Mouse (Mus musculus) cerebellum, adult (tissue): ENCODE measurements at regions not wholly inside any gene's neighbourhood (a gene's known extent, or its start where the extent isn't known, plus 50 kb on each side); places are given as distances from the start of the nearest gene placed in this dataset.
A peak's percentile ranks its signal among the peaks of the same experiment; 100 is the strongest.
"Not testable (repeated sequence)": the region's sequence is repeated elsewhere in the genome, so short reads cannot be mapped to it uniquely, and the experiment has no call there.

ENCODE experiments used
- ATAC-seq: cut with Nextera tagmentation; 2 replicates; pipeline ENCODE4 v1.9.2; 2017; ENCODE audit warnings: mild to moderate bottlenecking, moderate library complexity, mixed read lengths; ENCODE audit not compliant: insufficient number of reproducible peaks, low FRiP score, low TSS enrichment

DNA sequence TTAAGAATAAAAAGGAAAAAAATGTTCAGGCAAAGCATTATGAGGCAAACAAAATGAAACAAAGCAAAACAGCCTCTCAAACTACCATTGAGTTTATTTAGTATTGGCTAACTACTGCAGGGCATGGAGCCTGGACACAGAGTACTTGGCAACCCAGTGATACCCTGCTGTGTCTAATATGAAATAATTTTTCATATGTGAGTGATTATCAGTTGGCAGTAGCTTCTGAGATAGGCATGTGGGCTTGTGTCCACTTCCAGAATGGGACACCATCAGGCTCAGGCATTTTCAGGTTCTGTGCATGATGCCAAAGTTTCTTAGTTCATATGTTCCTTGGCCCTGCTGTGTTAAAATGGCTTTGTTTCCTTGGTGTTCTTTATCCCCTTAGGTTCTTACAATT, 879.0 kb upstream of the Epha6 start:
- ATAC-seq: peak; percentile 66

DNA sequence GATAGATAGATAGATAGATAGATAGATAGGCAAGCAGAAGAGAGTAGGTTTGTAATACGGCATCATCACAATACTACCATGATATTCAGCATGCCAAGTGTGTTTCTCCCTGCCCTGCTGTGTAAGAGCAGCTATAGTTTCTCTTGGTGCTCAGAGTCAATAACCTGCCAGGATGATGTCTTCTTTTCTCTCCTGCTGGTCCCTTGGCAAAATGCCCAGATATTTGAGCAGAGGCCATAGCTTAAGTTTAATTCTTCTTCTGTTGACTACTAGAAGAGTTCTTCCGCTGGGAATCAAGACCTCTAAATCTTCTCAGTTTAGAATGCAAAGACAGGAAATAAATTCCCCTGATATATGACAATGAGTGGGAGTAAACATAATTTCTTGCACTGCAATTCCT, 836.5 kb upstream of the Epha6 start:
- ATAC-seq: no peak

DNA sequence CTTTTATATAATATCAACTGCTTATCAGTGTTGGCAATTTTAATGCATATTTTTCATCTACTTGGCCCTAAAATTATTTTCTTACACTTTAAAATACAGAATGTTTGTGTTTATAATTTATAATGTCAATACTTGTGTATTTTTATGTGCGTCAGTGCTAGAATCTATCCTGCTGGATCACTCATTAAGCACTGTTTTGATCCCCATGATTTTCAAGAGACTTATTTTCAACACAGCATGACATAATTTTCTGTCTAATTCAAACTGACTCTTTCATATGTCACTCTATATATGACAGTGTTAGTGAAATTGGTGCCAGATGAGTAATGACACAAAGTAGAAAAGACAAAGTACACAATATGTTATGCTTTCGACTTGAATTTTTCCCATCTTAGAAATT, 795.9 kb upstream of the Epha6 start:
- ATAC-seq: no peak

DNA sequence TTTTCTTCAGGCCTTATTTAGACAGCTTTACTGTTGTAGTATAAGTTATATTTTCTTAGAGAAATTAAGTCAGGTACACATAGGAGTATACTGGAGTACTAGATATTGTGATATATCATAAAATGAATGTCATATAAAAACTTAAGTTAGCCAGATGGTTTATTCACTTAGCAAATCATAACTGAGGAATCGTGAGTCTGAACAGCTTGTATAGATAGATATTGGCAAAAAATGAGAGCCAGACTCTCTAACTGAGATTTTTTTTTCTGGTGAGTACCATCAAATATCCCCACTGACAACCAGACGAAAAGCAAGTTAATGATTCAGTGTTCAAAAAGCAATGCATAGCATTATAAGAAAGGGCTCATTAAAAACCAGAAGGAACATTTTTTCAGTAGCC, 776.6 kb upstream of the Epha6 start:
- no peak for ATAC-seq

DNA sequence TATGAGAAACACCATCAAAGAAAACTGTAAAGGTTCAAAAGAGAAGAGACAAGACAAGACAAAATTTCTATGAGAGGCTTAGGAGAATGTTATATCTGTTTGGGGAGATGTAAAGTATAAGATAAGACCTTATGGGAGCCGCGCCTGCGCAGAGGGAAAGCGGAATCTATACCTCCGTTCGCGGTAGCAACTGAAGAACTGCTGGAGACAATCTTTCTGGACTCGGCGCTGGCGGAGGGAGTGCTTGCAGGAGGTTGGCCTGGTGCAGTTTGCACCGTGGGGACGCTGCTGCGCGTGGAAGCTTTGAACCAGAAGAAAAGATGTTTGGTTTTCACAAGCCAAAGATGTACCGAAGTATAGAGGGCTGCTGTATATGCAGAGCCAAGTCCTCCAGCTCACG, 771.6 kb upstream of the Epha6 start:
- not testable (repeated sequence) for ATAC-seq
